Mouse (Mus musculus) T-helper 2 cell (primary cell): ENCODE data around the gene Tmem167.

Source experiments
- in situ Hi-C: fragments of 300-600 bp; cut with MboI, MseI; formaldehyde crosslinking; loops from one replicate; pipeline ENCODE4 v1.15.1; 2025; ENCODE audit warnings: high pct_unique_total_duplicates

Tmem167 gene

GRCm38 (mm10) chr13:90182262-90182661, 93.3 kb downstream of the Tmem167 start:
- in situ Hi-C loops: no loop called here

GRCm38 (mm10) chr13:90183536-90183935, 94.6 kb downstream of the Tmem167 start:
- in situ Hi-C loops: no loop called here

- in situ Hi-C loops: no loop called here
These were observed 97.8 kb downstream of the Tmem167 start for GRCm38 (mm10) chr13:90186694-90187093.

GRCm38 (mm10) chr13:90188021-90188420, 99.1 kb downstream of the Tmem167 start:
- in situ Hi-C loops: no loop called here

GRCm38 (mm10) chr13:90191794-90192193, 102.9 kb downstream of the Tmem167 start:
- in situ Hi-C loops: no loop called here
